Mouse (Mus musculus): ENCODE data around the gene Wdr5. TPM values are rescaled to one million over a fixed set of nuclear protein-coding genes. Genes with fewer than 3 reads are reported as not detected.
"Not testable (repeated sequence)": the region's sequence is repeated elsewhere in the genome, so short reads cannot be mapped to it uniquely, and the experiment has no call there.

The Wdr5 gene
- total RNA-seq, 1 experiment from 2014 or later, result 28.3 TPM

DNA sequence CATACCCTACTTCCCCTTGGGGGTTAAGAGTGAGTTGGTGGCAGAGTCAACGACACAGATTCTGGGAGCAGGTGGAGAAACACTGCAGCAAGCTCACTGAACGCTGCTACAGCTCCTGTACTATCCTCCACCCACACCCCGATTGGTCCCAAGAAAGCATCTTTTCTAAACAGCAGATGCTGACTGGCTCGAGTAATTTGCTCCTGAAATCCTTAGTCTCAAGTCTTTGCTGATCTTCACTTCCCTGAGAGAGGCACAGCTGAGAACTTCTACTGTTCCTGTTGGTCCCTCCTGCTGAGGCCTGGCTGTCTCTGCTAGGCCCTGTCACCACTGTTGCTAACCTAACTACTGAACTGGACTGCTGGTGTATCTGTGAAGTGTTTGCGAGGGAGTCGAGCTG is 29.7 kb downstream of the Wdr5 start:
- no peak for ATAC-seq (replicated peaks; ENCODE audit: insufficient number of reproducible peaks, low FRiP score, low TSS enrichment, poor library complexity, severe bottlenecking)

DNA sequence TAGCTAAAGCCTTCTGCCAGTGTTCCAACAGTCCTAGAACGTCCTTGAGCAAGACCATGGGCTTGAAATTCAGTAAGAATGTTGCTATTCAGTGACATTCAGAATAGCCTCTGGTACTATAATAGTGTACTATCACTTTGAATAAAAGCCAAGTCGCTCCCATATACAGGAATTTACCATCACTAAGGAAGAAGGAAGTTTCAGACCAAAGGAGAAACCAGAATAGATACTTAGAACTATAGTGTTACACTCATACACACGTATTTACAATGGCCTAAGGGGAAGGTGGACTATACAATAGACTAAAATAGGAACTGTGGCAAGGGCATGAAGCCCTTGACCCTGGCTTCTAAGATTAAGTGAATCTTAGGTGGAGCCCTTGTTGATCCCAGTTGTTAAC is 30.6 kb downstream of the Wdr5 start:
- ATAC-seq (replicated peaks; ENCODE audit: insufficient number of reproducible peaks, low FRiP score, low TSS enrichment, poor library complexity, severe bottlenecking), result not testable (repeated sequence)

DNA sequence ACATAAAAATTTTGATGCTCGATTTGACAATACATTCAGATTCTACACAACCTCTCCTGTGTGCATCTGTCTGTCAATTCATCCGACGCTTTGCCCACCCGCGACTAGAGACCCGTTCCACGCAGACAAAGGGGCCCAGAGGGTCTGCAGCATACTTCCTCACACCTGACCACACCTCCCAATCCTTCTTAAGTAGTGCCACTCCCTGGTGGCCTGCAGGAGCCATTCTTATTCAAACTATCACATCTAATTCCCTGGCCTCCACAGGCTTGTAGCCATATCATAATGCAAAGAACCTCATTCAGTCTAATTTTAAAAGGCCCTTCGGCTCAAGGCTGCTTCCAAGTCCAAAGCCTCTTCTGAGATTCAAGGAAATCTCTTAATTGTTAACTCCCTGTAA is 31.1 kb downstream of the Wdr5 start:
- not testable (repeated sequence) for ATAC-seq (replicated peaks; ENCODE audit: insufficient number of reproducible peaks, low FRiP score, low TSS enrichment, poor library complexity, severe bottlenecking)

DNA sequence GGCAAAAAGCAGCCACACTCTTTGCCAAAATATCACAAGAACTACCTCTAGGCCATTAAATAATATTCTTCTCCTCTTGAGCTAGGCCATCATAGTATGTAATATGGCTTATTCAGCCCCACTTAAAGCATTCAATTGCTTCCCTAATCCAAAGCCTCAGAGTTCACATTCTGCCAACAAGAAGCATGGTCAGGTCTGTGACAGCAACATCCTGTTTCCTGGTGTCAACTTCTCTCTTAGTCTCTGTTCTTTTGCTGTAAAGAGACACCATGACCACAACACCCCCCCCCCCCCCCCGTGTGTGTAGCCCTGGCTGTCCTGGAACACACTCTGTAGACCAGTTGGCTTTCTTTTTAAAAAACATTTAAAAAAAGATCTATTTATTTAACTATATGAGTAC is 32.4 kb downstream of the Wdr5 start:
- no peak for ATAC-seq (replicated peaks; ENCODE audit: insufficient number of reproducible peaks, low FRiP score, low TSS enrichment, poor library complexity, severe bottlenecking)

- ATAC-seq (replicated peaks; ENCODE audit: insufficient number of reproducible peaks, low FRiP score, low TSS enrichment, poor library complexity, severe bottlenecking), result no peak
Observed at GRCm38 (mm10) chr2:27547986-27548385, 33.0 kb downstream of the Wdr5 start.

- ATAC-seq (replicated peaks; ENCODE audit: insufficient number of reproducible peaks, low FRiP score, low TSS enrichment, poor library complexity, severe bottlenecking), result no peak
Observed at GRCm38 (mm10) chr2:27548664-27549369, 33.9 kb downstream of the Wdr5 start.

DNA sequence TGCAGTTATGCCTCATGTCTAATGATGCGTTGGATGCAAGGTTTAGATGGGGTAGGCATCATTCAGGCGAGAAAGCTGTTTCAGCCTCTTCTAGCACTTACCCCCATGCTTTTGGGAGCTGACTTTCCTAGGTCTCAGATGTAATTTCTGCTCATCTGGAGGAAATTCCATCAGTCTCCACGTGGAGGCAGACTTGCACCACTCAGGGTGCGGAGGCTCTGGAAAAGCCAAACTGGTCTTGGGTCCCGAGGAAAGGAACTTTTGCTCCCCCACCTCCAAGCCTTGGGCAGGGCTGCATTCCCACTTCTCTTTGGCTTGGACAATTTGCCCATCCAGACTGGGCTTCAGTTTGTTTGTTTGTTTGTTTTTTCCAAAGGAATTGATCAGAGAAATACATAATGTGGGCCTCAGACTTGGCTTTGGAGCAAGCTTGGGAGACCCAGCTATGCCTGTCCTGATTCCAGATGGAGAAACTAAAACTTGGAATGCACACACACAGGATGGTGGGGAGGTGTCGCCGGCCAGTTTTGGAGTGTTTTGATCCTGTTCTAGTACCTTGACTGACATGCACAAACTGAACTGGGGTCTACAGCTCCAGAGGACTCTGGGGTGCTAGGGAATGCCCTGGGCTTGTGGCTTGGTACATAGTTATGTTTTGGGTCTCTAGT is 37.8 kb downstream of the Wdr5 start:
- ATAC-seq (replicated peaks; ENCODE audit: insufficient number of reproducible peaks, low FRiP score, low TSS enrichment, poor library complexity, severe bottlenecking), result peak; percentile 59; the same call in 1 of the 2 replicates

DNA sequence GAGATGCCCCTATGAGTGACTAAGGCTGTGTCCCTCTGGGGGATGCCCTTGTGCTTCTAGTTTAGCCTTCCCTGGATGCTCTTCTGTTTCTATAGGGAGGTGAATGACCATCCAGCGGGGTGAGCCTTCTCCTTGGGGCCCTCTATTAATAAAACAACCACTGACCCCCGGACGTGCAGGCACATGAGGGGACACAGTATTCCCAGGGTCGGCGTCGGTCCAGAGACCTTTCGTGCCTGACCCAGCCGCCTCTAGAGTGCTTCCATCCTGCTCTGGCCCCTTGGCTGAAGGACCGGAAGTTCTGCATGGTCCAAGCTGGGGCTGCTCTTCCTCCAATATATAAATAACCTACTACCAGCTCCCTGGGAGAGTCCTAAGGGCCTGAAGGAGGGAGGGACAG is 39.4 kb downstream of the Wdr5 start:
- ATAC-seq (replicated peaks; ENCODE audit: insufficient number of reproducible peaks, low FRiP score, low TSS enrichment, poor library complexity, severe bottlenecking), result no peak

- no peak for ATAC-seq (replicated peaks; ENCODE audit: insufficient number of reproducible peaks, low FRiP score, low TSS enrichment, poor library complexity, severe bottlenecking)
Observed at GRCm38 (mm10) chr2:27556921-27557320, 42.0 kb downstream of the Wdr5 start.

DNA sequence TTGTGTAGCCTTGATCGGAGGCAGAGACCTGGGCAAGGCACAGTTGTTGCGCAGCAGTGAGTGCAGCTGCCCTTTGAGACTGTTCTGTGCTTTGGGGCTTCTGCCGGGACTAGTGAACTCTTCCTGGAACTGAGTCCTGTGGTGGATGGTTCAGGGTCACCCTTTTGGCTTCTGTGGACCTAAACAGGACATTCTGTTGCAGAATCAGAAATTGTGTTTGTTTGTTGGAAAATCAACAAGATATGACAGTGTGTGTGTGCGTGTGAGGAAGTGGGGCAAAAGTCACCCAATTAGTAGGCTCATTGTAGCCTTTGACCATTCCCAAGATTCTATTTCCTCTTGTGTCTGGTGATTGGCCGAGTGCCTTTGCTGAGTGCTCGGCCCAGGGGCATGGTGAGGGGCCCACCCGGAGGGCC is 45.8 kb downstream of the Wdr5 start:
- ATAC-seq (replicated peaks; ENCODE audit: insufficient number of reproducible peaks, low FRiP score, low TSS enrichment, poor library complexity, severe bottlenecking), result no peak

GRCm38 (mm10) chr2:27561159-27561558 is 46.2 kb downstream of the Wdr5 start:
- no peak for ATAC-seq (replicated peaks; ENCODE audit: insufficient number of reproducible peaks, low FRiP score, low TSS enrichment, poor library complexity, severe bottlenecking)

DNA sequence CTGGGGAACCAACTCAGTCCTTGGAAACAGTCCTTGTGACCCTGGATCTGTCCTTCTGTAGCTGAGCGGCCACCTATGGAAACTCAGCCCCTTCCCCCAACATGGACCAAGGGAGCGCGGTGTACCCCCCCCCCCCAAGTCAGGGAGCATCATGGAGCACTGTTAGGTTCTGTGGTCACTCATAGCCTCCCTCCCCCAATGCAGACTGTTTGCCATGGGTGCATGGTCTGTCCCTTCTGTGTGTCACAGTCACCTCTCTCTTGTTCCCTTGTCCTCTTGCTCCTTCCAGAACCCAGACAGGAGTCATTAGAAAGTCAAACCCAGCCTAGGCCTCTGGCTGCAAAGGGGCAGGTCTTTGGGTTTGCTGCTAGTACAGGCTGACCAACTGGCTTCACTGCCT is 46.9 kb downstream of the Wdr5 start:
- ATAC-seq (replicated peaks; ENCODE audit: insufficient number of reproducible peaks, low FRiP score, low TSS enrichment, poor library complexity, severe bottlenecking), result no peak

DNA sequence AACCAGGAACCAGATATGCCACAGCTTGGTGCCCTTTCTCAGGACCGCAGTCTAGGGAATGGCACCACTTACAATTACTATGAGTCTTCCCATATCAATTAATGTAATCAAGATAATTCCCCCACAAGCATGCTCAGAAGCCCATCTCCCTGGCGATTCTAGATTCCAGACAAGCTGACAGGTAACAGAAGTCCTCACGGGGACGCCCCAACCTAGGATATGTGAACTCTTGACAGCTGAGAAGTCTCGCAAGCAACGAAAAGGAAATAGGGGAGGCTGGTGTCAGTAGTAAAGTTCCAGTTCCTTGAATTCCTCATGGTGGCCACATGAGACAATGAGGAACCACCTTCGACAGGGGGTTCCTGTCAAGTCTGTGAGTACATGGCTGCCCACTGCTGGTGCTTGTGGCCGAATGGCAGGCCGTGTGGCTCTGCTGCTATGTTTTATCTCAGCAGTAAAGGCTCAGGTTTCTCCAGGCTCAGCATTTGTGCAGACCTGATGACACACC is 48.7 kb downstream of the Wdr5 start:
- ATAC-seq (replicated peaks; ENCODE audit: insufficient number of reproducible peaks, low FRiP score, low TSS enrichment, poor library complexity, severe bottlenecking), result 0 out of 2 replicates have a peak, but pooled peaks have one; percentile 29

DNA sequence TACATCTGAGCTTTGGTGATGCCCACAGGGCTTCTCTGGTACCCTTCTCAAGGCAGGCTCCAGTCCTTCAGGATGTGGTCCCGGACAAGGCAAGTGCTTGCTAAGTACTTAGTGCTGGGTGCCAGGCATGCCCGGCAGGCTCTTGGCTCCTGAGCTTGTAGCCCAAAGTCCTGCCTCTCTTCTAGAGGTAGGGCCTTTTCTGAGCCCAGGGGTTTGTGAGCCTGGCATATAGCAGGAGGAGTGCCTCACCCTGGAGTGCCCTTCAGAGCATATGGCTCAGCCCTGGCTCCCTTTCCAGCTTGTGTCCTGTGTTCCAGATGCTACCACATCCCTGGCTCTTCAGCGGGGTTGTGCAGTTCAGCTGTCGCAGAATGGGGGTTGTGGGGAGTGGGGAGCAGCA is 49.7 kb downstream of the Wdr5 start:
- ATAC-seq (replicated peaks; ENCODE audit: insufficient number of reproducible peaks, low FRiP score, low TSS enrichment, poor library complexity, severe bottlenecking), result no peak

- no peak for ATAC-seq (replicated peaks; ENCODE audit: insufficient number of reproducible peaks, low FRiP score, low TSS enrichment, poor library complexity, severe bottlenecking)
Observed at GRCm38 (mm10) chr2:27565316-27566103, 50.6 kb downstream of the Wdr5 start.

GRCm38 (mm10) chr2:27570856-27571255 is 55.9 kb downstream of the Wdr5 start:
- ATAC-seq (replicated peaks; ENCODE audit: insufficient number of reproducible peaks, low FRiP score, low TSS enrichment, poor library complexity, severe bottlenecking), result no peak

- ATAC-seq (replicated peaks; ENCODE audit: insufficient number of reproducible peaks, low FRiP score, low TSS enrichment, poor library complexity, severe bottlenecking), result no peak
Observed at GRCm38 (mm10) chr2:27572261-27572793, 57.4 kb downstream of the Wdr5 start.

DNA sequence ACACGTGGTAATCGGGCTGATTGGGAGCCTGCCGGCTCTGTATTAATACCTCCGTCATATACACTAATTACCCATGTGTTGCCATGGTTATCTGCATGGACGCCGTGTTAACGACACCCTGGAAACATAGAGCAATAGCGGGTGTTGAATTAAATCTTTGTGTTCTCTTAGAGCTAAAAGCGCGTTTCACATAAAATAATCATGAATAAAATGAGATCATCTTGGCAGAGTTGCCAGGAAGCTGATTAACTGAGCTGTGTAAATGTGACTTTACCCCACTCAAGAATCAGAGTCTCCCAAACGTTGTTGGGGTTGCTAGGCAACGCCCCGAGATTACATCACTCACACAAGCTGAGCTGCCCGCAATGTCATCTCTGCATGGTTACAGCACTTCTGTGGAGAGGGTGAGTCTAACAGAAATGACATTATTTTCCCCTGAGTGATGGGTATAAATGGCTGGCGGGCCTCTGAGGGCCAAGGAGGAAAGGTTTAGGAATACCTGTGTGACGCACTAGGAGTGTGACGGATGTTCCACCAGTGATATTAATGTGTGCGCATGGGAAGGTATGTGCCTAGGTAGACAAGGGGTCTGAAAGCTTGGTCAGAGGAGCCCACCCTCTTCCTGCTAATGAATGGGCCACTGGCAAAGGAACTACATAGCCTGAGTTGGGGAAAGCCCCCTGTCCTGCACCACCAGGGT is 58.1 kb downstream of the Wdr5 start:
- no peak for ATAC-seq (replicated peaks; ENCODE audit: insufficient number of reproducible peaks, low FRiP score, low TSS enrichment, poor library complexity, severe bottlenecking)

DNA sequence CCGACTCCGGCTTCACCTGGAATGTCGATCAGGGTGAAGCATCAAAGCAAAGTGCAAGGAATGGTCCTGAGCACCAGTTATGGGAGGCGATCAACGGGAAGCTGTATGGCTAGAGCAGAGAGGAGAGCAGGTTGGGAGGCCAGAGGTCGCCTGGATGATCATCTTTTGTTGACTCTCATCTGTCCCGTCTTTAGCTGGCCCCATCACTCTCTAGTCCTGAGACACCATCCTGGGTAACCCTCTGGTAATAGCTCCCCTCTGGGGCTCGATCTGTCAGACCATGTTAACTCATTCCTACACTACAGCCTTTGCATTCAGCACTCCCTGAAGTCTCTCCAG is 58.6 kb downstream of the Wdr5 start:
- no peak for ATAC-seq (replicated peaks; ENCODE audit: insufficient number of reproducible peaks, low FRiP score, low TSS enrichment, poor library complexity, severe bottlenecking)

Measured in monocyte, adult 5-6 weeks (primary cell).